Mouse (Mus musculus) testis, adult 2 months (tissue): ENCODE data around the gene Csf2ra.
"Not testable (repeated sequence)": the region's sequence is repeated elsewhere in the genome, so short reads cannot be mapped to it uniquely, and the experiment has no call there.

Experiments used
- CTCF ChIP-seq: fragments of 200-500 bp; IDR thresholded peaks from 2 replicates; pipeline ENCODE4 v1.5.1; 2012; ENCODE audit warnings: low read depth, mild to moderate bottlenecking, inconsistent platforms, low read length, moderate library complexity; ENCODE audit not compliant: control insufficient read depth, insufficient read depth, insufficient replicate concordance
- POLR2A ChIP-seq: fragments of 200-500 bp; IDR thresholded peaks from 2 replicates; pipeline ENCODE4 v1.6.1; 2012; ENCODE audit warnings: low read depth, mild to moderate bottlenecking, inconsistent platforms, low read length, moderate library complexity; ENCODE audit not compliant: control insufficient read depth

- not testable (repeated sequence) for TF ChIP-seq CTCF, POLR2A
Observed at GRCm38 (mm10) chr19:61207506-61207905, 20.7 kb downstream of the Csf2ra start.
